Mouse (Mus musculus): ENCODE measurements at regions not wholly inside any gene's neighbourhood (a gene's known extent, or its start where the extent isn't known, plus 50 kb on each side); places are given as distances from the start of the nearest gene placed in this dataset.

DNA sequence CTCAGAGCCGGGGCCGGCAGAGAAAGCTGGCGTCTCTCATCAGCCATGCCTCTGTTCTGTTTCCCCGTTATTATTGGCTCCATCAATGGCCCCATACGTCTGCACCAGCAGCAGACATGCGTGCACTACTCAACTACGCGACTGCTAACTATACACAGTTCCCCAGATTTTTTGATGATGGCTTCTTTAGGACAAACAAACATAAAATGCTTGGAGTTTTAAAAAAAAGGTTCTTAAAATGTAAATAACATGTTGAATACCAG, 256.6 kb downstream of the Ankrd16 start:
- no peak for DNase-seq

GRCm38 (mm10) chr2:12049386-12049785, 252.3 kb downstream of the Itga8 start:
- no peak for DNase-seq

GRCm38 (mm10) chr2:12049972-12050371, 251.8 kb downstream of the Itga8 start:
- DNase-seq: peak in 1 of 2 experiments; percentile 15

DNA sequence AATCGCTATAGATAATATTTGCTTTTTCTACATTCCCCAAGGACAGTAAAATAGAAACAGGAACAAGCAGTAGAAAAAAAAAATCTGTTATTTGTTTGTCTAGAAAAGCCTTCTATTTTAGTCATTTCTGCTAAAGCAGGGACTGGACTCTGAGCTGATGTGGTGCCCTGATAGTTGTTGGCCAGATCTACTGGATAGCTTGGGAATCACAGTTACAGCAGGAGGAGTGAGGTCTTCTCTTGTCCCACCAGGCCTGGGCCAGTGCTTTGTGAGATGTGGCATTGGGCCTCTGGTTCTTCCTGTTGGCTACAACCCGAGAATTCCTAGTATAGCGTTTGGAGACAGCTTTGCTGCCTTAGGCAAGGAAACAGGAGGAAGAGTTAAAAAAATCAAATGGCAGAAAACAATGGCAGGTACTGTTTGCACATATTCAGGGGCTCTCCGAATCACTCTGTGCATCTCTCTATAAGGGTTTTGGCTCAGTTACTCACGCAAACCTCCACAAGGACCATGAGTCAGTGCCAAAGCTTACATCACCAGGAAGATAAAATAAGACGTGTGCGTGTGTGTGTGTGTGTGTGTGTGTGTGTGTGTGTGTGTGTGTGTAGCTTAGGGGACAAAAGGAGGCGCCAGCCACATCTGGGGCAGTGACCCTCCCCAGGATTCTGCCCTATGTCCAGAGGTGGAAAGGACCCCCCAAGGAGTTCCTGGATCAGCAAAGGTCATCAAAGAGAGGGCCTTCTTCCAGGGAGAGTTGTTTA, 248.1 kb downstream of the Itga8 start:
- DNase-seq: peak in 1 of 2 experiments; percentile 37

DNA sequence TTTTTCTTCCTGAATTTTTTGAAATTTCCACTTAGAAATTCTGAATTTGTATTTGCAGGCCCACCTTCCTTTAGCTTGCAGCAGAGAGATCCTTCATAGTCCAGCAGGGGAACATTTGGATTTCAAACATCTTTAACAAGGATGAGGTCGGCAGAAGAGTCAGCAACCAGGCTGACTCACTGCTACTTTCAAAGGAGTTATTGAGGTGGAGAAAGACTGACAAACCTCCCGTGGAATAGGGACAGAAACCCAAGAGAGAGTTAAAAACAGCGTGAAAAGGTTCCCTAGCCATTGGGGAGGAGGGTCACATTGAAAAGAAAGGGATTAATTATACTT, 247.6 kb downstream of the Itga8 start:
- DNase-seq: no peak

Data from heart, adult 18-20 months (tissue).